Comparison of ENCODE assay signal across 7 mouse cellular contexts in the genomic region with DNA sequence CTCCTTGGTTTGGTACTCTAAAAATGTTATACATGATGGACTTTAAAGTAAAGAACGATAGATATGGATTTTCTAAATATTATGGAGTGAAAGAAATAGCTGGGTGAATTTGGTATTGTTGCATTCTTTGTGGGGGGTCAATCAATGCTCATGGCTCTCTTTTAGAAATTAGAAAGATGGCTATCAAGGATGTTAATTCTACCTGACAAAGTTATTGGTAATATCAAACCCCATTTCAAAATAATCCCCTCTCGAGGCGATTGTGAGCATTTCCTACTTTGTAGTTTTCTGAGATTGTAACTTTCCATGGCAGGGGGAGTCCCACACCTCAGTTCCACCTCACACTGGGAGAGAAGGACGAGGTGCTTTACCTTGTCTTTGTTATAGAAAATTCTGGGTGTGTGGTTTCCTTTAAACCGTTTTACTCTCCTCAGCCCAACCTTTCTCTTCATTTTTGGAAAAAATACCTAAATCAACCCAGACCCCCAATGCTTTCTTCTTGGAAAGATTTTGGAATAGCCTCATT.
DNase-seq lines count a peak whose midpoint lies in the region; ATAC-seq and TF ChIP-seq lines count a peak whose summit lies in the region.

No protein-coding gene starts in this region.

- no peak for TF ChIP-seq CTCF in lung, adult 2 months (IDR thresholded peaks at IDR 0.05; ENCODE audit: insufficient read depth, low read length)
- TF ChIP-seq CTCF in stomach, postnatal 0 days (IDR thresholded peaks at IDR 0.05; ENCODE audit: low read depth), result no peak

- WGBS in lung, embryonic 16.5 days, result 15% methylated on average over 5 of the region's 5 CpGs
- 40% methylated on average over 5 of the region's 5 CpGs for WGBS in lung, adult 2 months
- 4% methylated on average over 5 of the region's 5 CpGs for WGBS in forebrain, embryonic 14.5 days
- 22% methylated on average over 5 of the region's 5 CpGs for WGBS in limb, embryonic 12.5 days
- WGBS in stomach, postnatal 0 days, result 19% methylated on average over 5 of the region's 5 CpGs

- no peak for DNase-seq in lung, adult 2 months
- peak; percentile 46 for DNase-seq in forebrain, embryonic 14.5 days (ENCODE audit: low spot score)
- no peak for DNase-seq in stomach, postnatal 0 days (ENCODE audit: low spot score)
- no peak for DNase-seq in MN1 (ENCODE audit: low spot score)
- DNase-seq in left cerebral cortex, postnatal 14 days (ENCODE audit: low spot score in 2 of 2), result no peak

- ATAC-seq in lung, embryonic 16.5 days (ENCODE audit: low read depth), result no peak
- ATAC-seq in forebrain, embryonic 14.5 days, result no peak
- no peak for ATAC-seq in limb, embryonic 12.5 days (ENCODE audit: insufficient number of reproducible peaks, insufficient read depth, low FRiP score, low TSS enrichment, low read depth)
- no peak for ATAC-seq in stomach, postnatal 0 days (ENCODE audit: low FRiP score, low TSS enrichment)

- peak overlapping the region; percentile 39 for H3K4me3 ChIP-seq in lung, embryonic 16.5 days (ENCODE audit: low read length)
- H3K4me3 ChIP-seq in lung, adult 2 months (replicated peaks; ENCODE audit: extremely low read depth, low read depth, low read length), result no peak overlapping the region
- peak overlapping the region; percentile 82 for H3K4me3 ChIP-seq in forebrain, embryonic 14.5 days (ENCODE audit: low read depth, low read length)
- H3K4me3 ChIP-seq in limb, embryonic 12.5 days (replicated peaks), result peak overlapping the region; percentile 69
- H3K4me3 ChIP-seq in stomach, postnatal 0 days (ENCODE audit: low read depth, low read length), result peak overlapping the region; percentile 47

- peaks cover 9% of the 10 kb centered on the region for H3K27me3 ChIP-seq in lung, embryonic 16.5 days (ENCODE audit: control insufficient read depth, insufficient read depth, low read depth, low read length)
- H3K27me3 ChIP-seq in forebrain, embryonic 14.5 days (replicated peaks; ENCODE audit: control insufficient read depth, insufficient read depth, low read length), result no peaks in the 10 kb centered on the region
- no peaks in the 10 kb centered on the region for H3K27me3 ChIP-seq in limb, embryonic 12.5 days
- no peaks in the 10 kb centered on the region for H3K27me3 ChIP-seq in stomach, postnatal 0 days (ENCODE audit: control insufficient read depth, insufficient read depth, low read length)

- H3K27ac ChIP-seq in lung, embryonic 16.5 days (ENCODE audit: low read length), result peak overlapping the region; percentile 48
- H3K27ac ChIP-seq in forebrain, embryonic 14.5 days (ENCODE audit: low read depth, low read length), result peak overlapping the region; percentile 100
- peak overlapping the region; percentile 100 for H3K27ac ChIP-seq in limb, embryonic 12.5 days
- peak overlapping the region; percentile 82; the same call in 1 of the 2 replicates for H3K27ac ChIP-seq in stomach, postnatal 0 days (replicated peaks)

- intact Hi-C loops in left cerebral cortex, postnatal 14 days (cut with DNase I), result loop anchor here (1.0 kb wide), 1 partner anchor 369 kb away; no protein-coding TSS in a partner anchor

- no peaks in the 10 kb centered on the region for H3K36me3 ChIP-seq in lung, embryonic 16.5 days (ENCODE audit: control insufficient read depth, insufficient read depth, low read length)
- H3K36me3 ChIP-seq in forebrain, embryonic 14.5 days (ENCODE audit: control insufficient read depth, insufficient read depth, low read length), result peaks cover 25% of the 10 kb centered on the region; the same call in 1 of the 2 replicates
- peaks cover 22% of the 10 kb centered on the region for H3K36me3 ChIP-seq in limb, embryonic 12.5 days
- no peaks in the 10 kb centered on the region for H3K36me3 ChIP-seq in stomach, postnatal 0 days (ENCODE audit: control insufficient read depth, insufficient read depth, low read length)

- H3K9ac ChIP-seq in lung, embryonic 16.5 days (ENCODE audit: low read length), result peak overlapping the region; percentile 52
- H3K9ac ChIP-seq in forebrain, embryonic 14.5 days (ENCODE audit: low read length), result peak overlapping the region; percentile 100
- H3K9ac ChIP-seq in limb, embryonic 12.5 days (replicated peaks), result peak overlapping the region; percentile 99
- H3K9ac ChIP-seq in stomach, postnatal 0 days (ENCODE audit: low read length), result peak overlapping the region; percentile 52

- TF ChIP-seq EP300 in stomach, postnatal 0 days (optimal IDR thresholded peaks at IDR 0.05), result no peak

- H3K4me2 ChIP-seq in lung, embryonic 16.5 days (ENCODE audit: low read depth, low read length), result peak overlapping the region; percentile 52
- peak overlapping the region; percentile 76 for H3K4me2 ChIP-seq in forebrain, embryonic 14.5 days (ENCODE audit: low read length)
- peak overlapping the region; percentile 73 for H3K4me2 ChIP-seq in limb, embryonic 12.5 days
- peak overlapping the region; percentile 53 for H3K4me2 ChIP-seq in stomach, postnatal 0 days (replicated peaks; ENCODE audit: low read depth)

- H3K9me3 ChIP-seq in lung, embryonic 16.5 days (ENCODE audit: control insufficient read depth, low read length), result no peaks in the 10 kb centered on the region
- no peaks in the 10 kb centered on the region for H3K9me3 ChIP-seq in forebrain, embryonic 14.5 days (replicated peaks; ENCODE audit: control insufficient read depth, low read length)
- H3K9me3 ChIP-seq in limb, embryonic 12.5 days, result no peaks in the 10 kb centered on the region
- H3K9me3 ChIP-seq in stomach, postnatal 0 days (ENCODE audit: control insufficient read depth, low read length), result no peaks in the 10 kb centered on the region

- no peak for TF ChIP-seq POLR2A in lung, adult 2 months (IDR thresholded peaks at IDR 0.05; ENCODE audit: borderline replicate concordance, extremely low read depth, low read depth, low read length)

- peaks cover 2% of the 10 kb centered on the region for H3K4me1 ChIP-seq in lung, embryonic 16.5 days (replicated peaks; ENCODE audit: control insufficient read depth, insufficient read depth, low read length)
- no peaks in the 10 kb centered on the region for H3K4me1 ChIP-seq in lung, adult 2 months (ENCODE audit: control insufficient read depth, insufficient read depth, low read length)
- H3K4me1 ChIP-seq in forebrain, embryonic 14.5 days (ENCODE audit: control insufficient read depth, insufficient read depth, low read length), result peaks cover 18% of the 10 kb centered on the region
- H3K4me1 ChIP-seq in limb, embryonic 12.5 days (replicated peaks), result peaks cover 37% of the 10 kb centered on the region
- no peaks in the 10 kb centered on the region for H3K4me1 ChIP-seq in stomach, postnatal 0 days (replicated peaks; ENCODE audit: control insufficient read depth, insufficient read depth)

Comparison
In these comparisons a context has a peak if more than half of its experiments do, and no peak if none do; other contexts are left out.
1. H3K27ac ChIP-seq: peak in every context shown above with its lines; median percentile 100 in forebrain, embryonic 14.5 days; 100 in limb, embryonic 12.5 days; 82 in stomach, postnatal 0 days; 48 in lung, embryonic 16.5 days.